Mouse (Mus musculus): ENCODE results near the gene Gm4297. TPM values are rescaled to one million over a fixed set of nuclear protein-coding genes. Genes with fewer than 3 reads are reported as not detected.
"Not testable (repeated sequence)": the region's sequence is repeated elsewhere in the genome, so short reads cannot be mapped to it uniquely, and the experiment has no call there.

The Gm4297 gene
- total RNA-seq (2021), result not detected

DNA sequence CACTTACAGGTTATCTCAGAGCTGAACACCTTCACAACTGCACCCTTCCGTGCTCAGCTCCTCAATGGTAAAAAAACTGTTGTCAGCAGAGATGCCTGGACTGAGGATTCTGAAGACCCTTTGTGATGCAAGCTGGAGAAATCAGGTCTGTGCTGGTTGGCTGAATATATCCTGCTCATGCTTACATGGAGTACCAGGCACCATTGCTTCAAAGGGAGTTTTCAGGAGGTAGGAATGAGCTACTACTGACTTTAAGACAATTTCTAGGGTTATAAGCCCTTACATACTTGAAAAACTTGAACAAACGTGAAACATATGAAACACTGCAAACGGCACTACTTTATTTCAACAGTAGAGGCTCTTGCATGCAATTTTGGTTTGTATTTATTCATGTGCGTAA, at the start of gene Gm4297:
Gm4297 (minus strand) TSS at position 101 of the 400 bp plus-strand sequence.
- intact Hi-C loops (cut with DNase I); DNase-seq (ENCODE audit: low spot score in 2 of 2): not testable (repeated sequence)

Small RNAs within 50 kb of the gene (microRNA-seq; reads per million reads assigned to microRNA genes)
- gene Gm27839 (not detected), gene Gm27910 (not detected)

Other genes starting within 250 kb of the Gm4297 start
- gene Gm5934, start 74.1 kb downstream of the Gm4297 start, total RNA-seq (2021), result not detected
- not detected for gene Gm5935, start 200.3 kb upstream of the Gm4297 start, total RNA-seq (2021)

All from left cerebral cortex, postnatal 36 days (tissue).